Mouse (Mus musculus) brain, adult 2 months (tissue): Measurements from ENCODE around the gene Stkld1.
A peak's percentile ranks its signal among the peaks of the same experiment; 100 is the strongest.

ENCODE experiments used
- DNase-seq: peaks from one replicate; pipeline ENCODE4 v3.0.0; 2011; ENCODE audit warnings: low read depth, low spot score

Gene Stkld1

DNA sequence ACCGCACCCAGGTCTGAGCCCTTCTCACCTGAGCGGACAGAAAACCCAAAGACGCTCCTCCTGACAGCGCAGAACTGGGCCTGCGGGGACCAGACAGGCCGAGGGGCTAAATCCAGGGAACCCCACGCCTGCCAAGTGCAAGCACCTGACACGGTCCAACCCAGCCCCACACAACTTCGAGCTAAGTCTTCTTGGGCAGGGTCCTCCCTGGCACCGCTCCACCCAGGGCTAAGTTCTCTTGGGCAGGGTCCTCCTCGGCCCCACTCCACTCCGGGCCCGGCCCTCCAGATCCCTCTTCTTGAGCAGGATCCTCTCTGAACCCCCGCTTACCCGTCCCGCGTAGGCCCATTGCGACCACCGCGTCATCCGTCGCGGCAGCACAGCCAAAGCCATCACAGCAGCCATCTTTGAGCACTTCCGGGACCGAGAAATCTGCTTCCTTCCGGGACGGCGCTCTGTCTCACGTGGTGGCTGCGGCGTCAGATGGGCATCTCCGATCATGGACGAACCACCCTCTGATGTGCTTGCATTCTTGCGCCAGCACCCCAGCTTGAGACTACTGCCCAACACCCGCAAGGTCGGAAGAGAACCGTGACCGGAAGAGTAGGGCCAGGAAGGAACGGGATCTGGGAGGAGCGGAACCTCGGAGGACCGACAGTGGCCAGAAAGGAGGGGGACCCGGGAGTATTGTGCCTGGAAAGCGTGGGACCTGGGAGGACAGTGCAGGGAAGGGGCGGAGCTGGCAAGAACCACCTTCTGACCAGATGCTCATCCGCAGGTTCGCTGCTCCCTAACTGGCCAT, 17.7 kb upstream of the Stkld1 start, which contains the start of the genes Surf2 and Surf1:
TSS of gene Surf2 (plus strand) at position 441 of the 802 bp plus-strand sequence.
TSS of gene Surf1 (minus strand) at position 604 of the 802 bp plus-strand sequence.
- DNase-seq: peak; percentile 95

DNA sequence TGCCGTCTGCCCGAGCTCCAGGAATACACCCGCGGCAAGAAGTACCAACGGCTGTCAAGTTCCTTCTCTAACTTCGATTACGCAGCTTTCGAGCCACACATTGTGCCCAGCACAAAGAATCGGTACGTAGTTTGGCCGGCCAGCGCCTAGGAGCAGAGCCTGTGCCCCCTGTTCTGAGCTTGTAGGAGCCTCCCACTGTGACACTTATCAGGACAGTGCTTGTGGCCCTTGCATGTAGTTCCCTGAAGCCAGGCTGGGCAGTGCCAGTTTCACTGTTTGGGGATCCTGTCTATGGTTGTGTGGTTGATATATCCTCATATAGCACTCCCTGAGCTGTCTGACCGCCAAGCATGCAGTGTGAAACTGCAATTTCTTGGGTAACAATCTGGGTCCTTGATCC, 17.1 kb upstream of the Stkld1 start:
- DNase-seq: no peak

DNA sequence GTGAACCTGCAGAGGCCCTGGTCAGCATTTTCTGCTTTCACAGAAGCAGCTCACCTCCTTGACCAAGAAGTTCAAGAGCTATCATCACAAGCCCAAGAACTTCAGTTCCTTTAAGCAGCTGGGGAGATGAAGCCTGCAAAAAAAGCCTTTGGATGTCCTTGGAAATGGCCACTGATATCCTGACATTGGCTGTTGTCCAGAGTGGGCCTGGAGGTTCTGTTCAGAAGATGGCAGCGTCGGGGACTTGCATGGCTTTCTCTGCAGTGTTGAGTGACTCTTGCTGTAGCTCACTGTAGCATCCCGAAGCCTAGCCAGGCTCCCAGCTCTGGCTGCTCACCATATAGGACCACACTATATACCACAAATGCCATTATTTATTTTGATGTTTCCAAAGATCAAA, 14.2 kb upstream of the Stkld1 start:
- DNase-seq: no peak

DNA sequence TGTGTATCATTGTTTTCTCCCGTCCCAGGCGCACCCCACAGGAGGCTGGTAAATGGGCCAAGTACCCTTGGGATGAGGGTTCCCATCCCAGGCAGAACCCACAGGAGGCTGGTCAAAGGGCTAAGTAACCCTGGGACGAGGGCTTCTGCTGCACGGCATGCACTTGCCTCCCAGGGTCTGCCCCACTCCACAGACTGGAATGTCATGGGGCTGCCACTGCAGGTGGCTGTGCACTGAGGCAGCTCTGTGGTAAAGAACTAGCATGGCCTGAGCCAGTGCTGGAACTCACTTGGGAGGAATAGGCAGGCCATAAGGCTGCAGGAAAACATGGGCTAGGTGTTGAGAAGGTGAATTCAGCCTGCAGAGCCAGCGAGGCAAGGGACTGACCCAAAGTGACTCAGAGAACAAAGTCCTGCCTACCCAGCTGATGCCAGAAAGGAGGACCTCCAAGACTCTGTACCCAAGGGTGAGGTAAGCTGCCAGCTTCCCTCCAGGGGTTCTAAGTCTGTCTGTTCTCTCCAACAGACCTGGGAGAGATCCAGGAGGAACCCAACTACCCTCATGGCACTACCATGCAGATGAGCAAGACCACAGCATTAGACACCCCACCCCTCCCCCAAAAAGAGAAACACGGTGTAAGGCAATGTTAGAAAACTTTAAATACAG, 13.5 kb upstream of the Stkld1 start:
- no peak for DNase-seq

DNA sequence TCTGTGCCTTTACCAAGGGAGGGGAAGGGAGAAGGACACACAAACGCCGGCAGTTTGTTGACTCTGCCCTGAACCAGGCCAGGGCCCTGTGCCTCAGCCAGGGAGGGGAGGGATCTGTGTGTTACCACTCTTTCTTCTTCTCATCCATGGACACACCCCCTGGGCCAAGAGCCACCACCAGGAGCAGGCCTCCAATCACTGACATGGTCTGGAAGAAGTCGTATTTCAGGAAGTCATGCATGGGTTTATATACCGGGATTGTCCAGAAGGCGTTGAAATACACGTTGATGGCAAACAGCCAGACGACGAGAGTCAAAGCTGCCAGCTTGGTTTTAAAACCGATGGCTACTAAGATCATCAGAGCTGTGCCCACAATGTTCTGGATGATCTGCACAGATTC, 12.1 kb upstream of the Stkld1 start:
- no peak for DNase-seq

DNA sequence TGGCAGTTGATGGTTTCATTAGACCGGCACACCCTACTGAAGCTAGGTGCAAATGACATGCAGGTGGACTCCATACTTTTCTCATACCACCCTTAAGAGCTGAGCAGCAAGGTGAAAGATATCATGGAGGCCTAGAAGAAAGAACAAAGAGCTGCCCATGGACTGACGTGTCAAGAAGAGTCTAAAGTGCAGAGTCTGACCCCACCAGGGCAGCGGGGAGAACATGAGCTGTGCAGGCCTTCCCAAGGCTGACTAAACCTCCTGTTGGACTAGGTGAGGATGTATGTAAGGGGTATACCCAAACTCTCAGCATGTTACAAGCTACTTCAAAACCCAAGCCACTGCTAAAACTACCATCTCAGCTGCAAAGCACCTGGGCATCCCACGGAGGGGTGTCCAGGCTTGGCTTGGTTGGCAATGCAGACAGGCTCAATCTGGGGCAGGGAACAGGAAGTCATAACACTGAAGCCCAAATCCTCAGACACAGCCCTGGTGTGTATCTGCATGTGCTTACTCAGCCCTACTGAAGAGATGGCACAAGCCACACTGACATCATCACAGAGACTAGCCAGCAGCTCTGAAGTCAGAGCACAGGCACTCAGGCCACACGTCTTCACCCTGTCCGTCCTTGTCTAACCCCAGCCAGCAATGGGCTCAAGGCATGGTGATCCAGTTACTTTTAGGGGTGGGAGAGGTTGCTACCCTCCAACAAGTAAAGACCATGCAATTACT, 5.9 kb upstream of the Stkld1 start:
- DNase-seq: no peak

DNA sequence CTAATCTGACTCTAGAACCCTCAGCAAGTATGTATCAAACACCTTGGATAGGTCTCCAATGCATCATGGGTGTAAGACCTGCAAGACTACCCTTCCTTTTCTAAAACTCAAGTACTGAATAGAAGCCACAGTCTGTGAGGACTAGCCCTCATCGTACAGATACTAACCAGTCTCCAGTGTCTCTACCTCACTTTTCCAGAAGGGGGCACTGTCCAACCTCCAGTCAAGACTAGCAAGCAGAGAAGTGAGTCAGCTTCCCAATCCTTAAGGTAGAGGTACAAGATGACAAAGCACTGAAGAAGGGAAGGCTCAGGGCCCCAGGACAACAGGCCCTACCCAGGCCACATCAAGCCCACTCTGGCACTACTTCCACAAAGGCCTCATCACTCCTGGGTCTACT, 3.5 kb upstream of the Stkld1 start:
- DNase-seq: peak; percentile 91

DNA sequence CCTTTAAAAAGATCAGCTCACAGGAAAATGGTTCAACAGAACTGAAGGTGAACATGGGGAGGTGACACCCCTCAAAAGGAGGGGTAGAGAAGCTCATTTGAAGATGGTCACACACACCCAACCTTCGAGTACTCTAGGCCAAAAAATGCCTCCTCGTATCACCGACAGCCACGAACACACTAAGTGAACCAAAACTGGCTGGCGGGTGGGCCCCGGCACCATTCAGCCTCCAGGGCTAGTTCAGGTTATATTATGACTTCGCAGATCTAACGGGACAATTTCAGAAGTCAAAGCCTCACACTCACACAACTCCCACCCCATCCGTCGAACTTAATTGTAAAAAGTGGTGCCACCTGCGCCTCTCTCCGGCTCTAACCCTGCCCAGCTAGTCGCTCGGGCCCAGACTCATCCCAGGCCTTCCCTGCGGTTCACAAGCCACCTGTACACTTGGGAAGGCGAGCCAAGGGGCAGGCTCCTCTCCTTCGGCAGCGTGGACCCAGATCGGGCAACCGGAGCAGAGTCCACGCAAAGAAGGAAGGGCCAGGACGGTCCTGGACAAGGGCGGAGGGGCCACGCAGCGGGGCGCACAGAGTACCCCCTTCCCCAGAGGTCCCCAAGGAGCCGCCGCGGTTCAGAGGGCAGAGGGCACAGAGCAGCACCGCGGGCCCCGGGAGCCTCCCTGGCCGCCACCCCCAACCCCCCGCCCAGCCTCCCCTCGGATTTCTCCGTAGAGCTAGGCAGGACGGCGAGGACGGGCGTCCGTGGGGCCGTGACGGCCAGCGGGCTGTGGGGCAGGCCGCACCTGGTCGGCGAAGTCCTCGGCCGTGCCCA, 1.2 kb upstream of the Stkld1 start:
- peak; percentile 39 for DNase-seq

DNA sequence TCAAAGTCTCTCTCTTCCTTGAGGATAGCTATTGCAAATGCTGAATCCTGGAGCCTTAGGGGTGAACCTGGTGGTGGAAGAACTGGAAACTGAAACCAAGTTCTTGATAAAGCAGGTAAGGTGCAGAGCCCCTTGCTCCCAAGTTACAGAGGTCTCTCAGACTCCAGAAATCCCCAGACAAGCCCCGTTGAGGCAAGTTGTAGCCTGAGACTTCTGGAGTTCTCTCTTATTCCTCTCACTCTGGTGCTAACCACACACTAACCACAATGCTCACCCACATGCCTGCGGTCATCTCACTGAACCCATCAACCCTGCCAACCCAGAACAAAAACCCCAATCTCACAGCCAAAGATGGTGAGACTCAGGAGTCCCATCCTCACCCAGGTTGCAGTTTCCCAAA, 1.4 kb downstream of the Stkld1 start:
- no peak for DNase-seq

DNA sequence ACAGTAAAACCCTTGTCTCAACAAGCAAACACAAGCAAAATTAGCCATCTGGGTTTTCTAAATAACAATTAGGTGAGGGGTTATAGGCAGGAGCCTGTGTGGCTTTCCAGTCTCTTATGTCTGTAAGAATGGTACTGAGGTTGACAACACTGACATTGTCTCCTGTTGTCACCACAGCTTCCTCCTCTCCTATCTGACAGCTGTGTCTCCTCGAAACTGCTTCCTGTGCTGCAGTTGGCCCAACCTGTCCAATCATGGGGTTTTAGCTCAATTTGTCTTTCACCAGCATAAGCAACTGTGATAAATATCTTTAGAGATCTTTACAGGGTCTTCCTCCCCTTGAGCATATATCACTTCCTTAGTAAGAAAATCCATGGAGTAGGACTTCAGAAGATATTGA, 2.6 kb downstream of the Stkld1 start:
- DNase-seq: no peak

DNA sequence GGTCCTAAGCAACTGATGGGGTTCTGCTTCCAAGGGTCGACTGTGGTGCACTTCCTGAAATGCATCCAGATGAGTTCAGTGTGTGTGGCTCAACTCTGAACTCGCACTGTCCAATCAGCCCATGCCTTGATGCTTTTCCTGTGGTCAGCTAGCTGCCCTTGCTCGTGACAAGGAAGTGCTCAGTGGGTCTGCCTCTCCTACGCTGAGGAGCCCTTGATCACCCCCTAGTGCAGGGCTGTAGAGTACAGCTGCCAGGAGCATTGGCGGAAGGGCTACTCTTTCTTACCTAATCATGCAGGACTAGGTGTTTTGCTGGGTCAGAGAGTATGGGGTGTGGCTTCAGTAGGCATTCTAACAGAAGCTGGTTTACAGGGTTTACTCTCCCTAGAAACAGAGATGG, 7.7 kb downstream of the Stkld1 start:
- DNase-seq: no peak

DNA sequence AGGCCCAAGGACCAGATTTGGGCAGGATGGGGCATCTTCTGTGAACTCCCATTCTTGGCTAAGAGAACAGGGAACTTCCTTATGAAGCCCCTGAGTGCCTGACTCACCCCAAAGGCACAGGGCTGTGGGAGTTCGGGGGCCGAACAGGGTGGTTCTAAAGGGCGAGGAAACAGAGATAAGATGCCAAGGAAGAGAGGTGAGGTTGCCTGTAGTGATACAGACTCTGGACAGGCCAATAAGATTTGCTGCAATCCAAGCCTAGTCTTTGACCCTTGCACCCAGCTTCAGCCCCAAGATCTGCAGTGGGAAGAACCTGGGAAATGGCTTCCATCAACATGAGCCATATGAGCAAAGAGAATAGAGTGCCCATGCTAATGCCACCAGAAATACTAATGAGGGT, 9.4 kb downstream of the Stkld1 start:
- no peak for DNase-seq

DNA sequence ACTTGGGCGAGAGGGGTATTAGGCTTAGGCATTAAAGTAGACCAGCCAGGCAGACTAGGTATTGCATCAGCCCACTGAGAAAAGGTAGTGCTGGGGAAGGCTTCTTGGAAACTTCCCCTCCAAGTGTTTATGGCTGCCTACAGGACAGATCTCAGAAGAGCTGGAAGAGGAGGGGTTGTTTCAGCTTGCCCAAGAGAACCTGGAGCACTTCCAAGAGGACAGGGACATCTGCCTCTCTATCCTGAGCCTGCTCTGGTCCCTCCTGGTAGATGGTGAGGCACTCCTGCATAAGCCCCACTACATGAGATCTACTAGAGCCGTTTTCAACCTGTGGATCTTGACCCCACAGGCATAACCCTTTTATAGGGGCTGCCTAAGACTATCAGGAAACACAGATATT, 16.6 kb downstream of the Stkld1 start:
- peak; percentile 54 for DNase-seq

DNA sequence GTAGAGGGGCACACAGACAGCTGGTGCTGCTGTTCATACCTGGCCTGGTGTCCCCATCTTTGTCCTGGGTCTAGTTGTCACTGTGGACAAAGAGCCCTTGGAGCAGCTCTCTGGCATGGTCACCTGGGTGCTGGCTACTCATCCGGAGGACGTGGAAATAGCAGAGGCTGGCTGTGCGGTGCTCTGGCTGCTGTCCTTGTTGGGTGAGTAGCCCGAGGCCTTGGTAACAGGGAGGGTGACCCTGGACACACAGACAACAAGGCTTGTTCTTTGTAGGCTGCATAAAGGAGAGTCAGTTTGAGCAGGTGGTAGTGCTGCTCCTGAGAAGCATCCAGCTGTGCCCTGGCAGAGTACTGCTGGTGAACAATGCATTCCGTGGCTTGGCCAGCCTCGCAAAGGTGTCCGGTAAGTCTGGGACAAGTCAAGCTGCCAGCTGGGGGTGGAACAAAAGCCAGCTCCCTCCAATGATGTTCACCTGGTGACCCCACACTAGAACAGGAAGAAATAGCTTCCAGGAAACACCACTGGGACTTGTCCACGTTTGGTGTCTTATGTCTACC, 17.6 kb downstream of the Stkld1 start:
- peak; percentile 34 for DNase-seq

DNA sequence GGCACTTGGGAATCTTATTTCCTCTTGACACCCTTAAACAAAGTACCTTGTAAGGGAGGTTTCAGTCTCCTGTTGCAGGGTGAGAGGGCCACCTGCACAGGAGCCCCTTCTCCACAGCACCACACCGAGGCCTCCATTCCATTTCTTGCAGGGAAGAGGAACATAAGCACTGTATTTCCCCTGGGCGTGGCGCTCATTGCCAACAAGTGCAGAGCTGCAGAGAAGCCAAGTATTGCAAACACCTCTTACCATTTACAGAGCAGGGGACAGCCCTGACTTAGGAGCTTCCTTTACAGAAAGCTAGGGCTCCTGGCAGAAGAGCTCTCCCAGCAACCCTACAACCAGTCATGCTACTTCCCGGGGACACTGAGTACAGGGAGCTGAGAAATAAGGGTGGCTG, 18.3 kb downstream of the Stkld1 start:
- no peak for DNase-seq

DNA sequence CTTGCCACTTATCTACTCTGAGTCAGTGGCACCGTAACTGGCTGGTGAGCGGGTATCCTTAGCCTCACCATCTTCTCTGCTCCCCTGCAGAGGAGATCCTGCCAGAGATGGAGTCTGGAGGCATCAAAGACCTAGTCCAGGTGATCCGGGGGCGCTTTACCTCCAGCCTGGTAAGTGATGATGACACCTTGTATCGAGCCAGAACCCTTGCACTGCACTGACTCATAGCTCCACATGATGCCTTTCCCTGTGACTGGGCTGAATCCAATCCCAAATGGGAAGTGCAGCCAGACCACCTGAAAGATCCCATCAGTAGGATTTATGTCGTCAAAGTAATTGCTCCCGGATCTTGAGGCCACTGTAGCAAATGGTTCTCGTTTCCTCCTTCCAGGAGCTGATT, 19.0 kb downstream of the Stkld1 start:
- DNase-seq: peak; percentile 59

DNA sequence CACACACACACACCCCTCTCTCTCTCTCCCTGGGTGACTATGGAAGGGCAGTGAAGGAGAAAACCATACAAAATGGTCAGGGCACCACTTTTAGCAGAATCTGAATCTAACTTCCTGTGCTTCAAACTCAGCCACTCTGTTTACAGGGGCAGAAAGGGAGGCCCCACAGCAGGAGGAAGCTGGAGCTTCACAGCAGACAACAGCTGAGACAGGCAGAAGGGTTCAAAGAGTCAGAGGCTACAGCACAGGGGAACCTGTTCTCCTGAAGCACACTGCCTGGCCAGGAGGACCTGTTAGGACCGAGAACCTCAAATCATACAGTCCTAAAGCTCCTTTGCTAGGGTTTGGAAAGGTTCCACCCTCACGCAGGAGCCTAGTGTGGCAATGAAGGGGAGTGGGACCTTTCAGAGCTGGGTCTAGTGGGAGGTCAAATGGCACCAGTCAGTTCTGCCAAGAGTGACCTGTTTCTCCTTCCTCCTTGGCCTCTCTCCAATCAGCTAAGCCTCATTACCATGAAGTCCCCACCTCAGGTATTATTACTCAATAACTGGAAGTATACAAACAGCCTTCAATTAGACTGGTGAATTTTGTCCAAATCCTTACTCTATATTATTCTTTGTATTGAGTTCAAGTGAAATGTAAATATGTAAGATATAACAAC, 21.0 kb downstream of the Stkld1 start:
- no peak for DNase-seq

DNA sequence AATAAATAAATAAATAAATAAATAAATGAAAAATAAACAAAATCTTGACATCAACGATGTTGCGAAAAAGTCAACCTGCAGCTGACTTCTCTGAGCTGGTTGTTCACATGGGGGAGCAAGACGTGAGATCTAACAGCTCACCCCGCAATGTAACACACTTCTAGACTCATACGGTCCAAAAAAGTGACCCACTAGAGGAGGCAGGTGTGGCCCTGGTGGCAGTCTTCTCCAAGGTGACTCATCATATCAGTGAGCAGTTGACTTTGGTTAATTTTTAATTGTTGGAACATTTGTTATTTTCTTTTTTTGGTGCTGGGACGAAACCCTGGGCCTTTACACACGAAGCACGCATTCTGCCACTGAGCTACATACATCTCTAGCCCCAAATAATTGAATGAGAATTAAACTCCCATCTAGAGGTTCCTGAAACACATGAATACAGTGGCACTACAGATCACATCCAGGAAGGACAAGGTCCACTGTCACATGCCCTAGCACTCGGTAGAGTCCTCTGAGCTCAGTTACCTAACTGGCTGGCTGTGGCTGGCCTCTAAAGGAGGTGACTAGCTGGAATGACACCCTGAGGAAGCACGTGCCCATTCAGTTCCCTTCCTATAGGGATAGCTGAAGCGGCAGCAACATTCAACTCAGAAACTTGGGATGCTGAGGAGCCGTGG, 23.1 kb downstream of the Stkld1 start:
- no peak for DNase-seq

DNA sequence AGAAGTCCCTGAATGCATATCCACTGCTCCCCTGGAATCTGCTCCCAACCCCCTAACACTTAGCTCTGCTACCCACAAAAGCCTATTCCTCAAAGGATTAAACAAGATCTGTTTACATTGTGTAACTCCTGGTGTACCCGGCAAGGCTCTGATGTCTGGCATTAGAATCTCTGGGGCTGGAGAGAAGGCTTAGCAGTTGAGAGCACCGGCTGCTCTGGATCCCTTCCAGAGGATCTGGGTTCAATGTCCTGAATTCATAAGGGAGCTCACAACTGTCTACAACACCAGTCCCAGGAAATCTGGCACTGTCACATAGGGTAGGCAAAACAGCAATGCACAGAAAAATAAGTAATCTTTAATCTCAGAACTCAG, 23.6 kb downstream of the Stkld1 start:
- no peak for DNase-seq

DNA sequence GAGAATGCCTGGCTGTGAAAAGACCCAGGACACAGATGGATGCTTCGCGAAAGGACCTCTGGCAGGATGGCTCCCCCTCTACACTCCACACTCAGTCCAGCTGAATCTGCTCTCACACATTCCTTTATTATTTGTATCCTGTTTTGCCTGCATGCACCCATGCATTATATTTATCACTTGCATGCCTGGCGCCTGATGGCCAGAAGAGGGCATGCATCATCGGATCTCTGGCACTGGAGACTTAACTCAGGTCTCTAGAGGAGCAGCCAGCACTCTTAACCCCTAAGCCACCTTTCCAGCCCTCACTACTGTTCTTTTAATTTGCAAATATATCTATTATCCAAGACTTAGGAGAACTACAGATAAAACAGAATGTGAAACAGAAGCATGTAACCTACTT, 26.9 kb downstream of the Stkld1 start:
- DNase-seq: peak; percentile 35
